Mouse (Mus musculus): Measurements from ENCODE around the gene Hhipl1. TPM values are rescaled to one million over a fixed set of nuclear protein-coding genes. Genes with fewer than 3 reads are reported as not detected.
A peak's percentile ranks its signal among the peaks of the same experiment; 100 is the strongest.

Hhipl1 gene
- total RNA-seq, 2 experiments from 2014 or later, result 6.3 to 7.4 TPM

GRCm38 (mm10) chr12:108277341-108277841 is 28.7 kb upstream of the Hhipl1 start:
- DNase-seq (ENCODE audit: low spot score in 2 of 2), result no peak

GRCm38 (mm10) chr12:108278221-108278918 is 27.7 kb upstream of the Hhipl1 start:
- no peak for DNase-seq (ENCODE audit: low spot score in 2 of 2)

GRCm38 (mm10) chr12:108284455-108285224 is 21.4 kb upstream of the Hhipl1 start:
- no peak for DNase-seq (ENCODE audit: low spot score in 2 of 2)

GRCm38 (mm10) chr12:108285225-108286011 is 20.7 kb upstream of the Hhipl1 start:
- DNase-seq (ENCODE audit: low spot score in 2 of 2), result no peak

DNA sequence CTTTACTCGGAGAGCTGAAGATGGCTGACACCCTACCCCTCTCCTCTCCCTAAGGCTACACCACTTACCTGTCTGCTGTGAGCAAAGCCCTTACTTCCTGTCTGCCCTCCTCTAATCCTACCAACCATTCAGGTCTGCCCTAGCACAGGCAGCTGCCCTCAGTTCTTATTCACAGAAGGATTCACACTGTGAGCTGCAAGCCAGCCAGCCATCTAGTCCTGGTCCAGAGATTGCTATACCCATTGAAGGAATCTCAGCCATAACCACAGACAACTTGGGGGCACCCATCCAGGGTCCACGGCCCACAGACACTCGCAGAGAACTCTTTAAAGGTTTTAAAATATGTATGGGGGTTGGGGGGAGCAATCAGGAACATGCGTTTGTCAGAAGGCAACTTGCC is 19.7 kb upstream of the Hhipl1 start:
- DNase-seq (ENCODE audit: low spot score in 2 of 2), result no peak

GRCm38 (mm10) chr12:108287011-108287410 is 19.1 kb upstream of the Hhipl1 start:
- DNase-seq (ENCODE audit: low spot score in 2 of 2), result no peak

DNA sequence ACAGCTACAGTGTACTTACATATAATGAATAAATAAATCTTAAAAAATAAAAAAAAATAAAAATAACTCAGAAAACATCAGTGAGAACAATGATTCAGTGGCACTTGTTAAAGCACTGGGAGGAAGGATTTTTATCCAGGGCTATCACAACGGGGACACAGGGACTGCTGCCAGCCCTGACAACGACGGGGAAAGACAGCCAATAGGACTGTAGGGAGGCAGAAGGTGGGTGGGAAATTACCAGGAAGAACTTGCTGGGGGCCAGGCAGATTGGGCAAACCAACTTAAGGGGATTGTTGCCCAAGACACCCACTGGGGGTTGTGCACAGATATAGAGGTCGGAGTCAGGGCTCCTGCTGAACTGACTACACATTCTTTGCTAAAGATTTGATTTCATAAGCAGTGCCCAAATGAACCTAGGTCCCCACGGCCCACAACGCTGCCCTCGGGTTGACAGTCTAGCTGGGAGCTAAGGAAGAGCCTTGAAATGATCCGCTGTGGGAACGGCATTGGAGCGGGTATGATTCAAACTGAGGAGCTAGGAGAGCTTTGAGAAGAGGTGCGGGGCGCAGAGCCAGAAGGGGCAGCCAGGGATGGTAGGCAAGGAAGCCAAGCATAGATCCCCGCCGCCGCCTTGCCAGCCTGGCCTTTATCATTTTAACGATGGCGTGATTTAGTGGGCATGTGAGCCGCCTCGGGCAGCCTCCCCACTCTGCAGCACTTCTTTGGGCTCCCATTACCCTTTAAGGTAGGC is 17.8 kb upstream of the Hhipl1 start:
- no peak for DNase-seq (ENCODE audit: low spot score in 2 of 2)

DNA sequence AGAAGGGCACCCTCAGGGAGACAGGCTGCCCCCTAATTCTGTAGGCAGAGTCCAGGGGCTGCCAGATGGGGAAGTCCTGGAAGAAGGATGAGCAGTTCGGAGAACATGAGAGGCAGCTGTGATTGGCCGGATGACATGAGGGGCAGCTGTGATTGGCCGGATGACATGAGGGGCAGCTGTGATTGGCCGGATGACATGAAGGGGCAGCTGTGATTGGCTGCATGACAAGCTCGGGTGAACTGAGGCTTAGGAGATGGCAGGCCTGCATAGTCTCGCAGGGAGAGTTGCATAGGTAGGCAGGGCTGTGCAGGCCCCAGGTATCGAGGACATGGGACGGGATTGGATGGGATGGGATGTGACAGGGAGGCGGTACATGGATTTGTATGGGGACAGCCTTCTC is 13.7 kb upstream of the Hhipl1 start:
- DNase-seq (ENCODE audit: low spot score in 2 of 2), result peak in 1 of 2 experiments; percentile 38

DNA sequence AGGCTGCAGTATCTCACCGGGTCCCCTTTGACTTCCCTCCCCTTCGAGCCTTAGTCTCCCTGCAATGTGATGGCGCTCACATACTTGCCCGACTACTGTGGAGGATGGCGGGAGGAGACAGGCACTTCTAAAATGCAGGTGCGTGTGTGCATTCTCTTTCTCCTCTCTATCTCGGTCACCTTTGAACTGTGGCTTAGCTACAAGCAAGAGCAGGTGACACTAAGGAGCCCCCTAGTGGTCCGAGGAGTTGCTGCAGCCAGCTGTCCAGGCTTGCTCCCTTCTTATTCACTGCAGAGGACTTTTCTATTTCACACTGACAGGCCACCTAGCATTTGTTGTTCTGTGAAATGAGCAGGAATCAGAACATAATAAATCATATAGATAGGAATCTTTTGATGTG is 13.1 kb upstream of the Hhipl1 start:
- peak; percentile 69 to 73 for DNase-seq (ENCODE audit: low spot score in 2 of 2)

- DNase-seq (ENCODE audit: low spot score in 2 of 2), result peak in 1 of 2 experiments; percentile 48
Measured at GRCm38 (mm10) chr12:108294620-108295019, 11.4 kb upstream of the Hhipl1 start.

- DNase-seq (ENCODE audit: low spot score in 2 of 2), result no peak
Measured at GRCm38 (mm10) chr12:108297033-108297432, 9.0 kb upstream of the Hhipl1 start.

- DNase-seq (ENCODE audit: low spot score in 2 of 2), result no peak
Measured at GRCm38 (mm10) chr12:108301006-108301405, 5.1 kb upstream of the Hhipl1 start.

GRCm38 (mm10) chr12:108303778-108304365 is 2.2 kb upstream of the Hhipl1 start:
- DNase-seq (ENCODE audit: low spot score in 2 of 2), result no peak

GRCm38 (mm10) chr12:108305172-108305571 is 898 bp upstream of the Hhipl1 start:
- no peak for DNase-seq (ENCODE audit: low spot score in 2 of 2)

DNA sequence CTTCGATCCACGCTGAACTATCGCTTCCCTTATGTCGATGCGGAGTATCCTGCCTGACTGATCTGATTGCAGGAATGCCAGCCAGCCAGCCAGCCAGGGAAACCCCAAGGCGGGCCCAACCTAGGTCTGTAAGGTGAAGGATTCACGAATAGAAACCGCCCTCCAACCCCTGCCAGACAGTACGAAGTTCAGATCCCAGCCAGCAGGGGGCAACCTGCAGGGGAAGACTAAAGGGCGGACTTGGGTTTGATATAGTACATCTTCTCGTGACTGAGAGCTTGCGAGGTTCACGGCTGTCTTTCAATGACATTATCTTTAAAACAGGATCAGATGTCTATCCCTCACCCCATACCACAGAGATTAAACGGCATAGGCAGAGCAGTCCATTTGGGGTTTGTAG is 1.5 kb downstream of the Hhipl1 start:
- DNase-seq (ENCODE audit: low spot score in 2 of 2), result peak; percentile 56 to 63

GRCm38 (mm10) chr12:108308363-108308856 is 2.3 kb downstream of the Hhipl1 start:
- no peak for DNase-seq (ENCODE audit: low spot score in 2 of 2)

DNA sequence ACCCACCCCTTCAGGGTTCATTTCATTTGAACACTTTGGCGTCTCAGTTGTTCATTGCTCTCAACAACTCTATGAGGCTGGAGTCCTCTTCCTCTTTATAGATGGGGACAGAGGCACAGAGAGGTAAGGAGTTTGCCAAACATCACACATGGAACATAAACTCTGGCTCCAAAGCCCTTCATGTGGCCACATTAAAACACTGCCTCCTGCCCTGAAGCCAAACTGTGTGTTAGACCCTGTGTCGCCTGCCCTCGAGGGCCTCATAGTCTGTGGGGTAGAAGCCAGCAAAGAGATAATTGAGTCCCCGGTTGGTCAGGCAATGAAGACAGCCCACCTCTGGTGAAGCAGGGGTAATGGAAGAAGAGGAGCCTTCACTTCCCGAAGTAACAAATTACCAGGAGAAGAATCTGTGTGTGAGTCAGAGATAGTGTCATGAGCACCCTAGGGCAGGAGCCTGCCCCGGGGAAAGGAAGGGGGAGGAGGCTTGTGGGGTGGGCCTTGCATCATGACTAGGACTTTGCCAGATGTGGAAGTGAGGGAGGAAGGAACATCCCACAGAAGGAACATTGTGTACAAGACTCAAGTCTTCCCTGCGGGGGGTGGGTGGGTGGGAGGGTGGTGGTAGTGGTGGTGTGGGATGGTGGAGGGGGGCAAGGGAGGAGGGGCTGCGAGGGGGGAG is 3.2 kb downstream of the Hhipl1 start:
- no peak for DNase-seq (ENCODE audit: low spot score in 2 of 2)

DNA sequence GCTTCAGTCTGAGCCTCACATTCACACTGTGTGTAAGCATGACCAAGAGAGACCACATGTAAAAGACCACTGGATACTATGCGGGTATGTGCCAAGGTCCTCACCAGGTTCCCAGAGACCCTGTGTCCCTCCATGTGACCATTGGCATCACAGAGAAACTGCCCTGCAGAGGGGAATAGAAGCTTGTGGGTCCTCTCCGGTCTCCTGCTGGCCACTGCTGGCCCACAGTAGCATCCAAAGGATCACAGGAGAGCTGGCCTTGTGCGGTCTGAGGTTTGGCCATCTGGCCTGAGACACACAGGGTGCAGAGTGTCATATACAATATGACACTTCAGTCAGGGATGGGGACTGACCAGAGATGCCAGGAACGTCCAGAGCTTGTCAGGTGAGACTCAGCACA is 4.0 kb downstream of the Hhipl1 start:
- no peak for DNase-seq (ENCODE audit: low spot score in 2 of 2)

GRCm38 (mm10) chr12:108310456-108311027 is 4.5 kb downstream of the Hhipl1 start:
- DNase-seq (ENCODE audit: low spot score in 2 of 2), result no peak
